In the genomic region with DNA sequence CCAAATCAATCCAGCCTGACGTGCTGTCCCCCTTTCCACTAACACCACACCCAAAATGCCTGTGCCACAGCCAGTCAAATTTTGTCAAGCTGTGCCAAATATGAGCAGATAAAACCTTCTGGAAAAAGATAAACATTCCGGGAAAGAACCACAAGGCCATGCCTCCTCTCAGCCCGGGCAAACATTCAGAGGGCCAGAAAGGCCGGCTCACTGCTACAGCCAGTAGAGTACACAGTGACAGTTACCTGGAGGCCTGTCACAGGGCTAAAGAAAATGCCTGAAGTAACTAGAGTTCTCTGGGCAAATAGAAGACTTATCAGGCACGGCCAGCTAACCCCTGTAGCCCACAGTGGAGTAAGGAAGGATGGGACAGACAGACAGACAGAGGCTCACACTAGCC, we compare ENCODE assay signal across 8 mouse cellular contexts. TPM values are rescaled to one million over a fixed set of nuclear protein-coding genes. Genes with fewer than 3 reads are reported as not detected.
DNase-seq lines count a peak whose midpoint lies in the region; ATAC-seq lines count a peak whose summit lies in the region.

No protein-coding gene starts in this region.

- no peak for DNase-seq in neural tube, embryonic 10.5 days (ENCODE audit: extremely low spot score, low spot score)
- DNase-seq in left cerebral cortex, postnatal 4 days = no peak
- DNase-seq in cerebellum, adult 11 months = no peak

- no peaks in the 10 kb centered on the region for H3K27me3 ChIP-seq in neural tube, embryonic 12.5 days (replicated peaks)
- no peaks in the 10 kb centered on the region for H3K27me3 ChIP-seq in liver, embryonic 12.5 days (replicated peaks)
- H3K27me3 ChIP-seq in stomach, embryonic 14.5 days (ENCODE audit: control insufficient read depth, insufficient read depth, low read length) = no peaks in the 10 kb centered on the region
- no peaks in the 10 kb centered on the region for H3K27me3 ChIP-seq in forebrain, embryonic 16.5 days (replicated peaks; ENCODE audit: control insufficient read depth, insufficient read depth, low read length)

- H3K36me3 ChIP-seq in neural tube, embryonic 12.5 days = no peaks in the 10 kb centered on the region
- H3K36me3 ChIP-seq in liver, embryonic 12.5 days = peaks cover 21% of the 10 kb centered on the region
- peaks cover 3% of the 10 kb centered on the region; the same call in 1 of the 2 replicates for H3K36me3 ChIP-seq in stomach, embryonic 14.5 days (ENCODE audit: control insufficient read depth, insufficient read depth, low read length)
- no peaks in the 10 kb centered on the region for H3K36me3 ChIP-seq in forebrain, embryonic 16.5 days (ENCODE audit: control insufficient read depth, insufficient read depth)

- no peak overlapping the region for H3K9ac ChIP-seq in neural tube, embryonic 12.5 days
- H3K9ac ChIP-seq in liver, embryonic 12.5 days = peak overlapping the region; percentile 93
- H3K9ac ChIP-seq in stomach, embryonic 14.5 days (replicated peaks; ENCODE audit: low read depth, low read length) = 0 out of 2 replicates have a peak overlapping the region, but pooled peaks have one; percentile 14
- H3K9ac ChIP-seq in forebrain, embryonic 16.5 days (replicated peaks; ENCODE audit: low read depth, low read length) = no peak overlapping the region

- H3K9me3 ChIP-seq in neural tube, embryonic 12.5 days = no peaks in the 10 kb centered on the region
- no peaks in the 10 kb centered on the region for H3K9me3 ChIP-seq in liver, embryonic 12.5 days (replicated peaks)
- H3K9me3 ChIP-seq in stomach, embryonic 14.5 days (ENCODE audit: control insufficient read depth, low read depth, low read length) = no peaks in the 10 kb centered on the region
- no peaks in the 10 kb centered on the region for H3K9me3 ChIP-seq in forebrain, embryonic 16.5 days (ENCODE audit: control insufficient read depth, low read length)

- ATAC-seq in neural tube, embryonic 12.5 days (ENCODE audit: low FRiP score, low read depth) = no peak
- peak; percentile 45 for ATAC-seq in erythroid progenitor cell, adult 5-6 weeks (replicated peaks; ENCODE audit: low FRiP score, poor library complexity, severe bottlenecking)
- ATAC-seq in liver, embryonic 12.5 days = peak; percentile 44
- no peak for ATAC-seq in stomach, embryonic 14.5 days (ENCODE audit: insufficient number of reproducible peaks, insufficient read depth, low FRiP score, low read depth)
- no peak for ATAC-seq in forebrain, embryonic 16.5 days

- H3K4me3 ChIP-seq in neural tube, embryonic 12.5 days = no peak overlapping the region
- H3K4me3 ChIP-seq in liver, embryonic 12.5 days = peak overlapping the region; percentile 79
- peak overlapping the region; percentile 87; the same call in 1 of the 2 replicates for H3K4me3 ChIP-seq in stomach, embryonic 14.5 days (ENCODE audit: low read depth, low read length)
- no peak overlapping the region for H3K4me3 ChIP-seq in forebrain, embryonic 16.5 days (replicated peaks; ENCODE audit: low read length)

- peak overlapping the region; percentile 76; the same call in 1 of the 2 replicates for H3K4me2 ChIP-seq in neural tube, embryonic 12.5 days (replicated peaks)
- peak overlapping the region; percentile 92 for H3K4me2 ChIP-seq in liver, embryonic 12.5 days
- peak overlapping the region; percentile 90 for H3K4me2 ChIP-seq in stomach, embryonic 14.5 days (replicated peaks; ENCODE audit: low read depth, low read length)
- H3K4me2 ChIP-seq in forebrain, embryonic 16.5 days (ENCODE audit: low read length) = no peak overlapping the region; the same call in 1 of the 2 replicates

- WGBS in neural tube, embryonic 12.5 days = 89% methylated on average over 5 of the region's 5 CpGs
- 5% methylated on average over 5 of the region's 5 CpGs for WGBS in liver, embryonic 12.5 days (ENCODE audit: insufficient replicate concordance)
- 35% methylated on average over 5 of the region's 5 CpGs for WGBS in stomach, embryonic 14.5 days
- 86% methylated on average over 5 of the region's 5 CpGs for WGBS in forebrain, embryonic 16.5 days

- H3K27ac ChIP-seq in neural tube, embryonic 12.5 days = no peak overlapping the region
- H3K27ac ChIP-seq in liver, embryonic 12.5 days = peak overlapping the region; percentile 98
- no peak overlapping the region for H3K27ac ChIP-seq in stomach, embryonic 14.5 days (ENCODE audit: low read length)
- no peak overlapping the region for H3K27ac ChIP-seq in forebrain, embryonic 16.5 days (ENCODE audit: low read length)

- H3K4me1 ChIP-seq in neural tube, embryonic 12.5 days = peaks cover 27% of the 10 kb centered on the region
- peaks cover 83% of the 10 kb centered on the region for H3K4me1 ChIP-seq in liver, embryonic 12.5 days
- peaks cover 47% of the 10 kb centered on the region for H3K4me1 ChIP-seq in stomach, embryonic 14.5 days (ENCODE audit: control insufficient read depth, insufficient read depth, low read length)
- H3K4me1 ChIP-seq in forebrain, embryonic 16.5 days (replicated peaks; ENCODE audit: control insufficient read depth, insufficient read depth, low read length) = peaks cover 35% of the 10 kb centered on the region

- intact Hi-C loops in left cerebral cortex, postnatal 4 days (cut with DNase I) = no loop called here

RNA-seq across cellular contexts. Expression of gene B4galt1, which starts 3.2 kb away (rescaled TPM):
- 12.8 and 14.1 TPM in 2 replicates for polyA plus RNA-seq in neural tube, embryonic 12.5 days (2016; fragmentation: Nextera tagmentation; extraction: Ambion mirVana)
- 49.4 and 49.9 TPM in 2 replicates for total RNA-seq in erythroid progenitor cell, adult 5-6 weeks (2015; ENCODE audit: low replicate concordance)
- 43.9 and 46.2 TPM in 2 replicates for total RNA-seq in erythroid progenitor cell, adult 5-6 weeks (2017; ENCODE audit: low replicate concordance)
- 39.6 and 40.0 TPM in 2 replicates for polyA plus RNA-seq in liver, embryonic 12.5 days (2016; fragmentation: Nextera tagmentation; extraction: Ambion mirVana)
- 53.4 and 55.6 TPM in 2 replicates for polyA plus RNA-seq in stomach, embryonic 14.5 days (2014; fragmentation: Nextera tagmentation; extraction: Ambion mirVana)
- total RNA-seq in left cerebral cortex, postnatal 4 days (2021) = 1 to 10 TPM; 6.7 TPM
- polyA plus RNA-seq in forebrain, embryonic 16.5 days (2015; fragmentation: Nextera tagmentation; extraction: Ambion mirVana) = 6.9 and 7.7 TPM in 2 replicates

Comparison
In these comparisons a context has a peak if more than half of its experiments do, and no peak if none do; other contexts are left out.
1. ATAC-seq: peak in erythroid progenitor cell, adult 5-6 weeks (single experiment) and liver, embryonic 12.5 days (single experiment); none in neural tube, embryonic 12.5 days (single experiment), stomach, embryonic 14.5 days (single experiment) and forebrain, embryonic 16.5 days (single experiment).
2. H3K4me3 ChIP-seq: peak in liver, embryonic 12.5 days (single experiment) and stomach, embryonic 14.5 days (single experiment); none in neural tube, embryonic 12.5 days (single experiment) and forebrain, embryonic 16.5 days (single experiment).
3. H3K9ac ChIP-seq: peak in liver, embryonic 12.5 days (single experiment) and stomach, embryonic 14.5 days (single experiment); none in neural tube, embryonic 12.5 days (single experiment) and forebrain, embryonic 16.5 days (single experiment).